In genomic region chr5:113516119-113516872, GRCm38 (mm10) we compare ENCODE assay signal across 8 mouse cellular contexts. TPM values are rescaled to one million over a fixed set of nuclear protein-coding genes. Genes with fewer than 3 reads are reported as not detected.
DNase-seq lines count a peak whose midpoint lies in the region; ATAC-seq and TF ChIP-seq lines count a peak whose summit lies in the region.
"Had no signal": no experiment of that assay in that cellular context is flagged by ENCODE, and none has a peak within 500 bp of the region (broad histone marks: within the 10 kb centered on the region; RNA-seq: fewer than 3 reads in every experiment).

No protein-coding gene starts in this region.

- no peak for TF ChIP-seq EP300 in heart, adult 2 months (IDR thresholded peaks at IDR 0.05; ENCODE audit: insufficient read depth, low read depth, low read length)

- no peak overlapping the region for H3K9ac ChIP-seq in heart, embryonic 14.5 days (ENCODE audit: low read length)
- no peak overlapping the region for H3K9ac ChIP-seq in heart, adult 2 months (ENCODE audit: low read depth, low read length)
- H3K9ac ChIP-seq in forebrain, embryonic 14.5 days (ENCODE audit: low read length), result no peak overlapping the region
- H3K9ac ChIP-seq in midbrain, embryonic 12.5 days (replicated peaks), result 0 out of 2 replicates have a peak overlapping the region, but pooled peaks have one; percentile 31

- intact Hi-C loops in heart, adult 2 months (cut with DNase I), result no loop called here

- no peaks in the 10 kb centered on the region for H3K9me3 ChIP-seq in heart, embryonic 14.5 days (ENCODE audit: control insufficient read depth, low read length)
- no peaks in the 10 kb centered on the region for H3K9me3 ChIP-seq in embryonic facial prominence, embryonic 10.5 days
- no peaks in the 10 kb centered on the region for H3K9me3 ChIP-seq in forebrain, embryonic 14.5 days (replicated peaks; ENCODE audit: control insufficient read depth, low read length)
- no peaks in the 10 kb centered on the region for H3K9me3 ChIP-seq in midbrain, embryonic 12.5 days

- TF ChIP-seq POLR2A in heart, adult 2 months (IDR thresholded peaks at IDR 0.05; ENCODE audit: insufficient read depth, low read depth, low read length), result no peak

- DNase-seq in heart, adult 2 months, result no peak
- DNase-seq in embryonic facial prominence, embryonic 10.5 days (ENCODE audit: low spot score), result no peak
- DNase-seq in forebrain, embryonic 14.5 days (ENCODE audit: low spot score), result peak; percentile 24
- DNase-seq in thymus, postnatal 36 days, result no peak
- no peak for DNase-seq in ovary, adult 18-20 months (ENCODE audit: low spot score)
- DNase-seq: thymus, adult 18-20 months had no signal

- ATAC-seq in heart, embryonic 14.5 days (ENCODE audit: insufficient number of reproducible peaks, insufficient read depth, low FRiP score, low read depth), result no peak
- ATAC-seq in forebrain, embryonic 14.5 days, result peak; percentile 18; the same call in 1 of the 2 replicates
- ATAC-seq in midbrain, embryonic 12.5 days (ENCODE audit: low FRiP score, low read depth), result peak; percentile 66

- no peaks in the 10 kb centered on the region for H3K36me3 ChIP-seq in heart, embryonic 14.5 days (ENCODE audit: control insufficient read depth, insufficient read depth, low read length)
- no peaks in the 10 kb centered on the region for H3K36me3 ChIP-seq in heart, adult 2 months (ENCODE audit: control insufficient read depth, insufficient read depth, low read length)
- no peaks in the 10 kb centered on the region for H3K36me3 ChIP-seq in embryonic facial prominence, embryonic 10.5 days (replicated peaks)
- no peaks in the 10 kb centered on the region for H3K36me3 ChIP-seq in forebrain, embryonic 14.5 days (ENCODE audit: control insufficient read depth, insufficient read depth, low read length)
- H3K36me3 ChIP-seq in midbrain, embryonic 12.5 days, result no peaks in the 10 kb centered on the region

- H3K27ac ChIP-seq in heart, embryonic 14.5 days (replicated peaks in 1 of 2; ENCODE audit: control insufficient read depth in 1 of 2, insufficient read depth in 1 of 2, low read depth in 2 of 2, low read length in 2 of 2), result peak overlapping the region in 1 of 2 experiments; percentile 20; a peak in 1 of 4 replicates
- no peak overlapping the region for H3K27ac ChIP-seq in heart, adult 2 months
- peak overlapping the region; percentile 48; the same call in 1 of the 2 replicates for H3K27ac ChIP-seq in embryonic facial prominence, embryonic 10.5 days (replicated peaks)
- peak overlapping the region; percentile 41; the same call in 1 of the 2 replicates for H3K27ac ChIP-seq in forebrain, embryonic 14.5 days (ENCODE audit: low read depth, low read length)
- peak overlapping the region; percentile 76 for H3K27ac ChIP-seq in midbrain, embryonic 12.5 days (replicated peaks)

- peaks cover 28 to 40% of the 10 kb centered on the region in 2 experiments for H3K4me1 ChIP-seq in heart, embryonic 14.5 days (ENCODE audit: control insufficient read depth in 2 of 2, insufficient read depth in 2 of 2, low read length in 2 of 2)
- H3K4me1 ChIP-seq in heart, adult 2 months (ENCODE audit: control insufficient read depth, insufficient read depth, low read length), result no peaks in the 10 kb centered on the region
- peaks cover 29% of the 10 kb centered on the region for H3K4me1 ChIP-seq in embryonic facial prominence, embryonic 10.5 days
- peaks cover 15% of the 10 kb centered on the region; the same call in 1 of the 2 replicates for H3K4me1 ChIP-seq in forebrain, embryonic 14.5 days (ENCODE audit: control insufficient read depth, insufficient read depth, low read length)
- H3K4me1 ChIP-seq in midbrain, embryonic 12.5 days, result peaks cover 27% of the 10 kb centered on the region

- no peaks in the 10 kb centered on the region for H3K79me2 ChIP-seq in heart, adult 2 months (replicated peaks; ENCODE audit: control insufficient read depth, insufficient read depth, low read length)

- H3K4me3 ChIP-seq in heart, embryonic 14.5 days (ENCODE audit: control insufficient read depth in 1 of 2, insufficient read depth in 1 of 2, low read depth in 1 of 2, low read length in 2 of 2), result no peak overlapping the region
- H3K4me3 ChIP-seq in heart, adult 2 months, result no peak overlapping the region
- peak overlapping the region; percentile 40; the same call in 1 of the 2 replicates for H3K4me3 ChIP-seq in embryonic facial prominence, embryonic 10.5 days
- H3K4me3 ChIP-seq in forebrain, embryonic 14.5 days (ENCODE audit: low read depth, low read length), result no peak overlapping the region
- H3K4me3 ChIP-seq in midbrain, embryonic 12.5 days, result no peak overlapping the region

- H3K27me3 ChIP-seq in heart, embryonic 14.5 days (ENCODE audit: control insufficient read depth, insufficient read depth, low read length), result no peaks in the 10 kb centered on the region
- H3K27me3 ChIP-seq in heart, adult 2 months (ENCODE audit: control insufficient read depth, insufficient read depth, low read length), result 0 out of 2 replicates have a peak, but pooled peaks cover 2% of the 10 kb centered on the region
- 0 out of 2 replicates have a peak, but pooled peaks cover 12% of the 10 kb centered on the region for H3K27me3 ChIP-seq in embryonic facial prominence, embryonic 10.5 days (replicated peaks; ENCODE audit: low read depth, poor library complexity, severe bottlenecking)
- H3K27me3 ChIP-seq in forebrain, embryonic 14.5 days (replicated peaks; ENCODE audit: control insufficient read depth, insufficient read depth, low read length), result no peaks in the 10 kb centered on the region
- H3K27me3 ChIP-seq in midbrain, embryonic 12.5 days, result no peaks in the 10 kb centered on the region

- WGBS in heart, embryonic 14.5 days, result 42% methylated on average over 14 of the region's 14 CpGs
- 48% methylated on average over 14 of the region's 14 CpGs for WGBS in heart, adult 2 months
- 35% methylated on average over 14 of the region's 14 CpGs for WGBS in embryonic facial prominence, embryonic 10.5 days
- WGBS in forebrain, embryonic 14.5 days, result 36% methylated on average over 14 of the region's 14 CpGs
- 35% methylated on average over 14 of the region's 14 CpGs for WGBS in midbrain, embryonic 12.5 days

- peak overlapping the region; percentile 41 for H3K4me2 ChIP-seq in heart, embryonic 14.5 days (ENCODE audit: low read length)
- H3K4me2 ChIP-seq in forebrain, embryonic 14.5 days (ENCODE audit: low read length), result peak overlapping the region; percentile 23
- peak overlapping the region; percentile 36 for H3K4me2 ChIP-seq in midbrain, embryonic 12.5 days (replicated peaks)

- TF ChIP-seq CTCF in heart, adult 2 months (IDR thresholded peaks at IDR 0.05), result no peak

RNA-seq across cellular contexts. Expression of gene Wscd2, which starts 26.2 kb away (rescaled TPM):
- polyA plus RNA-seq in heart, embryonic 14.5 days (2014; fragmentation: Nextera tagmentation; extraction: Ambion mirVana), result 2.2 and 2.8 TPM in 2 replicates
- under 1 TPM; 0.26 to 0.34 TPM for total RNA-seq in heart, adult 2 months (2021)
- 0.82 and 1.5 TPM in 2 replicates for polyA plus RNA-seq in heart, adult 2 months (2012; rRNA removed)
- polyA plus RNA-seq in embryonic facial prominence, embryonic 10.5 days (2016; fragmentation: Nextera tagmentation; extraction: Ambion mirVana), result 4.2 and 5.4 TPM in 2 replicates
- 3.4 and 5.3 TPM in 2 replicates for polyA plus RNA-seq in forebrain, embryonic 14.5 days (2014; fragmentation: Nextera tagmentation; extraction: Ambion mirVana)
- polyA plus RNA-seq in midbrain, embryonic 12.5 days (2016; fragmentation: Nextera tagmentation; extraction: Ambion mirVana), result 14.2 and 16.0 TPM in 2 replicates
